ENCODE assay signal across 14 mouse cellular contexts in genomic region chr1:134073658-134074057, GRCm38 (mm10). TPM values are rescaled to one million over a fixed set of nuclear protein-coding genes. Genes with fewer than 3 reads are reported as not detected.
DNase-seq lines count a peak whose midpoint lies in the region; ATAC-seq lines count a peak whose summit lies in the region.
"Had no signal": no experiment of that assay in that cellular context is flagged by ENCODE, and none has a peak within 500 bp of the region (broad histone marks: within the 10 kb centered on the region; RNA-seq: fewer than 3 reads in every experiment).

No protein-coding gene starts in this region.

- 91% methylated on average over 1 of the region's 1 CpGs for WGBS in forebrain, embryonic 12.5 days
- 91% methylated on average over 1 of the region's 1 CpGs for WGBS in forebrain, embryonic 16.5 days
- 76% methylated on average over 1 of the region's 1 CpGs for WGBS in hindbrain, embryonic 11.5 days
- WGBS in hindbrain, embryonic 14.5 days, result 62% methylated on average over 1 of the region's 1 CpGs
- 70% methylated on average over 1 of the region's 1 CpGs for WGBS in neural tube, embryonic 12.5 days
- WGBS in neural tube, embryonic 15.5 days, result 59% methylated on average over 1 of the region's 1 CpGs

- no peak for ATAC-seq in forebrain, embryonic 12.5 days (ENCODE audit: low FRiP score)
- no peak for ATAC-seq in forebrain, embryonic 16.5 days
- no peak for ATAC-seq in hindbrain, embryonic 11.5 days (ENCODE audit: low FRiP score)
- no peak for ATAC-seq in hindbrain, embryonic 14.5 days (ENCODE audit: low FRiP score)
- no peak for ATAC-seq in neural tube, embryonic 12.5 days (ENCODE audit: low FRiP score, low read depth)
- no peak for ATAC-seq in neural tube, embryonic 15.5 days (ENCODE audit: low FRiP score)
- ATAC-seq: intestine, postnatal 0 days had no signal

- H3K9ac ChIP-seq in forebrain, embryonic 12.5 days, result no peak overlapping the region
- H3K9ac ChIP-seq in forebrain, embryonic 16.5 days (replicated peaks; ENCODE audit: low read depth, low read length), result no peak overlapping the region
- H3K9ac ChIP-seq in hindbrain, embryonic 11.5 days (ENCODE audit: low read depth, low read length), result no peak overlapping the region
- H3K9ac ChIP-seq in hindbrain, embryonic 14.5 days, result no peak overlapping the region
- H3K9ac ChIP-seq in neural tube, embryonic 12.5 days, result no peak overlapping the region
- H3K9ac ChIP-seq in neural tube, embryonic 15.5 days (replicated peaks), result no peak overlapping the region
- H3K9ac ChIP-seq: embryonic facial prominence, embryonic 13.5 days had no signal

- H3K27me3 ChIP-seq in forebrain, embryonic 12.5 days, result no peaks in the 10 kb centered on the region
- H3K27me3 ChIP-seq in forebrain, embryonic 16.5 days (replicated peaks; ENCODE audit: control insufficient read depth, insufficient read depth, low read length), result no peaks in the 10 kb centered on the region
- H3K27me3 ChIP-seq in hindbrain, embryonic 11.5 days (ENCODE audit: control insufficient read depth, insufficient read depth, low read length), result no peaks in the 10 kb centered on the region
- no peaks in the 10 kb centered on the region for H3K27me3 ChIP-seq in hindbrain, embryonic 14.5 days (ENCODE audit: control insufficient read depth, insufficient read depth, low read length)
- no peaks in the 10 kb centered on the region for H3K27me3 ChIP-seq in neural tube, embryonic 12.5 days (replicated peaks)
- H3K27me3 ChIP-seq in neural tube, embryonic 15.5 days (replicated peaks), result no peaks in the 10 kb centered on the region
- H3K27me3 ChIP-seq: embryonic facial prominence, embryonic 13.5 days had no signal

- peaks cover 82% of the 10 kb centered on the region for H3K4me1 ChIP-seq in forebrain, embryonic 12.5 days
- H3K4me1 ChIP-seq in forebrain, embryonic 16.5 days (replicated peaks; ENCODE audit: control insufficient read depth, insufficient read depth, low read length), result peaks cover 50% of the 10 kb centered on the region
- H3K4me1 ChIP-seq in hindbrain, embryonic 11.5 days (replicated peaks; ENCODE audit: control insufficient read depth, insufficient read depth, low read length), result peaks cover 11% of the 10 kb centered on the region
- peaks cover 37% of the 10 kb centered on the region for H3K4me1 ChIP-seq in hindbrain, embryonic 14.5 days (replicated peaks; ENCODE audit: control insufficient read depth, insufficient read depth, low read length)
- H3K4me1 ChIP-seq in neural tube, embryonic 12.5 days, result peaks cover 68% of the 10 kb centered on the region
- H3K4me1 ChIP-seq in neural tube, embryonic 15.5 days, result peaks cover 53% of the 10 kb centered on the region

- no peak for DNase-seq in hindbrain, embryonic 11.5 days (ENCODE audit: low spot score)
- DNase-seq in hindbrain, embryonic 14.5 days (ENCODE audit: low spot score), result no peak
- DNase-seq in layer of hippocampus, adult 11-12 months (ENCODE audit: low spot score), result no peak
- no peak for DNase-seq in cerebellum, postnatal 36 days
- DNase-seq: cerebellum, postnatal 10 days; lung, postnatal 14 days; retina, postnatal 1 day had no signal

- peaks cover 33% of the 10 kb centered on the region for H3K36me3 ChIP-seq in forebrain, embryonic 12.5 days (replicated peaks)
- peaks cover 3% of the 10 kb centered on the region; the same call in 1 of the 2 replicates for H3K36me3 ChIP-seq in forebrain, embryonic 16.5 days (ENCODE audit: control insufficient read depth, insufficient read depth)
- H3K36me3 ChIP-seq in hindbrain, embryonic 11.5 days (ENCODE audit: control insufficient read depth, insufficient read depth, low read length), result 0 out of 2 replicates have a peak, but pooled peaks cover 5% of the 10 kb centered on the region
- H3K36me3 ChIP-seq in hindbrain, embryonic 14.5 days (replicated peaks; ENCODE audit: control insufficient read depth, insufficient read depth), result no peaks in the 10 kb centered on the region
- H3K36me3 ChIP-seq in neural tube, embryonic 12.5 days, result peaks cover 15% of the 10 kb centered on the region
- H3K36me3 ChIP-seq in neural tube, embryonic 15.5 days, result no peaks in the 10 kb centered on the region

- no peaks in the 10 kb centered on the region for H3K9me3 ChIP-seq in forebrain, embryonic 12.5 days
- H3K9me3 ChIP-seq in forebrain, embryonic 16.5 days (ENCODE audit: control insufficient read depth, low read length), result no peaks in the 10 kb centered on the region
- no peaks in the 10 kb centered on the region for H3K9me3 ChIP-seq in hindbrain, embryonic 11.5 days (ENCODE audit: control insufficient read depth, low read length)
- no peaks in the 10 kb centered on the region for H3K9me3 ChIP-seq in hindbrain, embryonic 14.5 days (ENCODE audit: control insufficient read depth, low read length)
- no peaks in the 10 kb centered on the region for H3K9me3 ChIP-seq in neural tube, embryonic 12.5 days
- no peaks in the 10 kb centered on the region for H3K9me3 ChIP-seq in neural tube, embryonic 15.5 days (replicated peaks)
- H3K9me3 ChIP-seq: embryonic facial prominence, embryonic 13.5 days had no signal

- H3K4me2 ChIP-seq in forebrain, embryonic 12.5 days, result no peak overlapping the region; the same call in 1 of the 2 replicates
- H3K4me2 ChIP-seq in forebrain, embryonic 16.5 days (ENCODE audit: low read length), result no peak overlapping the region
- no peak overlapping the region for H3K4me2 ChIP-seq in hindbrain, embryonic 11.5 days (replicated peaks; ENCODE audit: low read depth, low read length)
- no peak overlapping the region for H3K4me2 ChIP-seq in hindbrain, embryonic 14.5 days (replicated peaks)
- H3K4me2 ChIP-seq in neural tube, embryonic 12.5 days (replicated peaks), result 0 out of 2 replicates have a peak overlapping the region, but pooled peaks have one; percentile 16
- H3K4me2 ChIP-seq in neural tube, embryonic 15.5 days, result no peak overlapping the region
- H3K4me2 ChIP-seq: embryonic facial prominence, embryonic 13.5 days had no signal

- no peak overlapping the region for H3K4me3 ChIP-seq in forebrain, embryonic 12.5 days (replicated peaks)
- H3K4me3 ChIP-seq in forebrain, embryonic 16.5 days (replicated peaks; ENCODE audit: low read length), result no peak overlapping the region
- H3K4me3 ChIP-seq in hindbrain, embryonic 11.5 days (ENCODE audit: low read depth, low read length), result no peak overlapping the region
- H3K4me3 ChIP-seq in hindbrain, embryonic 14.5 days (replicated peaks; ENCODE audit: low read length), result no peak overlapping the region
- H3K4me3 ChIP-seq in neural tube, embryonic 12.5 days, result no peak overlapping the region
- H3K4me3 ChIP-seq in neural tube, embryonic 15.5 days (replicated peaks), result no peak overlapping the region
- H3K4me3 ChIP-seq: embryonic facial prominence, embryonic 13.5 days had no signal

- peak overlapping the region; percentile 93; the same call in 1 of the 2 replicates for H3K27ac ChIP-seq in forebrain, embryonic 12.5 days
- H3K27ac ChIP-seq in forebrain, embryonic 16.5 days (ENCODE audit: low read length), result no peak overlapping the region
- H3K27ac ChIP-seq in hindbrain, embryonic 11.5 days (ENCODE audit: low read depth, low read length), result peak overlapping the region; percentile 62; the same call in 1 of the 2 replicates
- no peak overlapping the region for H3K27ac ChIP-seq in hindbrain, embryonic 14.5 days
- no peak overlapping the region for H3K27ac ChIP-seq in neural tube, embryonic 12.5 days
- H3K27ac ChIP-seq in neural tube, embryonic 15.5 days (replicated peaks), result no peak overlapping the region
- H3K27ac ChIP-seq: embryonic facial prominence, embryonic 13.5 days had no signal

RNA-seq across cellular contexts. Expression of gene Btg2, which starts 5.3 kb away (rescaled TPM):
- polyA plus RNA-seq in forebrain, embryonic 12.5 days (2016; fragmentation: Nextera tagmentation; extraction: Ambion mirVana), result 128 and 135 TPM in 2 replicates
- 56.0 and 66.4 TPM in 2 replicates for polyA plus RNA-seq in forebrain, embryonic 16.5 days (2015; fragmentation: Nextera tagmentation; extraction: Ambion mirVana)
- 107 and 108 TPM in 2 replicates for polyA plus RNA-seq in hindbrain, embryonic 11.5 days (2014; fragmentation: Nextera tagmentation; extraction: Ambion mirVana)
- 26.3 and 29.0 TPM in 2 replicates for polyA plus RNA-seq in hindbrain, embryonic 14.5 days (2014; fragmentation: Nextera tagmentation; extraction: Ambion mirVana)
- polyA plus RNA-seq in neural tube, embryonic 12.5 days (2016; fragmentation: Nextera tagmentation; extraction: Ambion mirVana), result 114 and 120 TPM in 2 replicates
- 20.6 and 29.3 TPM in 2 replicates for polyA plus RNA-seq in neural tube, embryonic 15.5 days (2015; fragmentation: Nextera tagmentation; extraction: Ambion mirVana)

RNA-seq across cellular contexts. Expression of gene Fmod, which starts 36.6 kb away (rescaled TPM):
- 2.2 and 3.3 TPM in 2 replicates for polyA plus RNA-seq in forebrain, embryonic 12.5 days (2016; fragmentation: Nextera tagmentation; extraction: Ambion mirVana)
- polyA plus RNA-seq in forebrain, embryonic 16.5 days (2015; fragmentation: Nextera tagmentation; extraction: Ambion mirVana), result 7.8 and 12.6 TPM in 2 replicates
- 7.0 and 10.1 TPM in 2 replicates for polyA plus RNA-seq in hindbrain, embryonic 11.5 days (2014; fragmentation: Nextera tagmentation; extraction: Ambion mirVana)
- polyA plus RNA-seq in hindbrain, embryonic 14.5 days (2014; fragmentation: Nextera tagmentation; extraction: Ambion mirVana), result 5.3 and 6.2 TPM in 2 replicates
- polyA plus RNA-seq in neural tube, embryonic 12.5 days (2016; fragmentation: Nextera tagmentation; extraction: Ambion mirVana), result 16.8 and 20.5 TPM in 2 replicates
- 14.5 and 14.6 TPM in 2 replicates for polyA plus RNA-seq in neural tube, embryonic 15.5 days (2015; fragmentation: Nextera tagmentation; extraction: Ambion mirVana)

RNA-seq across cellular contexts. Expression of gene Chit1, which starts 37.4 kb away (rescaled TPM):
- polyA plus RNA-seq in forebrain, embryonic 12.5 days (2016; fragmentation: Nextera tagmentation; extraction: Ambion mirVana), result not detected in 2 replicates
- 0.14 TPM in 1 of 2 replicates, not detected in the other for polyA plus RNA-seq in forebrain, embryonic 16.5 days (2015; fragmentation: Nextera tagmentation; extraction: Ambion mirVana)
- polyA plus RNA-seq in hindbrain, embryonic 11.5 days (2014; fragmentation: Nextera tagmentation; extraction: Ambion mirVana), result not detected in 2 replicates
- 0.20 and 0.23 TPM in 2 replicates for polyA plus RNA-seq in hindbrain, embryonic 14.5 days (2014; fragmentation: Nextera tagmentation; extraction: Ambion mirVana)
- 0.15 and 0.38 TPM in 2 replicates for polyA plus RNA-seq in neural tube, embryonic 12.5 days (2016; fragmentation: Nextera tagmentation; extraction: Ambion mirVana)
- polyA plus RNA-seq in neural tube, embryonic 15.5 days (2015; fragmentation: Nextera tagmentation; extraction: Ambion mirVana), result 0.87 and 0.89 TPM in 2 replicates
- polyA plus RNA-seq: embryonic facial prominence, embryonic 13.5 days; intestine, postnatal 0 days; large intestine, adult 2 months had no signal

Comparison
In these comparisons a context has a peak if more than half of its experiments do, and no peak if none do; other contexts are left out.
1. H3K27ac ChIP-seq: peak in forebrain, embryonic 12.5 days (single experiment) and hindbrain, embryonic 11.5 days (single experiment); none in forebrain, embryonic 16.5 days (single experiment), hindbrain, embryonic 14.5 days (single experiment), neural tube, embryonic 12.5 days (single experiment) and neural tube, embryonic 15.5 days (single experiment).